Mouse (Mus musculus) neural tube, embryonic 11.5 days (tissue): ENCODE measurements around the gene Pgf. TPM values are rescaled to one million over a fixed set of nuclear protein-coding genes. Genes with fewer than 3 reads are reported as not detected.

ENCODE experiments used
- ATAC-seq: fragments of 200-750 bp; cut with Nextera tagmentation; 2 replicates; pipeline ENCODE4 v1.8.0; 2017; ENCODE audit warnings: moderate number of reproducible peaks, mild to moderate bottlenecking, moderate TSS enrichment, moderate library complexity; ENCODE audit not compliant: insufficient read depth, low FRiP score, low TSS enrichment
- DNase-seq: peaks from one replicate; pipeline ENCODE4 v3.0.0-alpha.2; 2015; ENCODE audit warnings: low spot score
- H3K27ac ChIP-seq: fragments of 300-500 bp; sonication (generic); 2 replicates; pipeline ENCODE4 v1.5.1; 2014; ENCODE audit warnings: low read depth, mild to moderate bottlenecking, low read length
- H3K27me3 ChIP-seq: fragments of 300-500 bp; sonication (generic); 2 replicates; pipeline ENCODE4 v1.6.1; 2014; ENCODE audit warnings: mild to moderate bottlenecking, low read length, mixed read lengths; ENCODE audit not compliant: control insufficient read depth, insufficient read depth
- H3K36me3 ChIP-seq: fragments of 300-500 bp; sonication (generic); 2 replicates; pipeline ENCODE4 v1.6.1; 2014; ENCODE audit warnings: mild to moderate bottlenecking, low read length, moderate library complexity, mixed read lengths; ENCODE audit not compliant: control insufficient read depth, insufficient read depth
- H3K4me1 ChIP-seq: fragments of 300-500 bp; sonication (generic); 2 replicates; pipeline ENCODE4 v1.6.1; 2014; ENCODE audit warnings: low read length, mixed read lengths; ENCODE audit not compliant: control insufficient read depth, insufficient read depth
- H3K4me2 ChIP-seq: fragments of 300-500 bp; sonication (generic); 2 replicates; pipeline ENCODE4 v1.6.1; 2014; ENCODE audit warnings: low read depth, mild to moderate bottlenecking, moderate library complexity
- H3K4me3 ChIP-seq: fragments of 300-500 bp; sonication (generic); 2 replicates; pipeline ENCODE4 v1.5.1; 2014; ENCODE audit warnings: low read depth, low read length
- H3K9ac ChIP-seq: fragments of 300-500 bp; sonication (generic); 2 replicates; pipeline ENCODE4 v1.6.1; 2014; ENCODE audit warnings: mild to moderate bottlenecking, low read length
- H3K9me3 ChIP-seq: fragments of 300-500 bp; sonication (generic); 2 replicates; pipeline ENCODE4 v1.6.1; 2016; ENCODE audit warnings: low read length; ENCODE audit not compliant: control insufficient read depth
- WGBS: fragments of 180-500 bp; shearing (Covaris S2); extraction: QIAGEN DNeasy Blood & Tissue Kit; methylation state at CpG from one replicate; pipeline ENCODE4 v1.1.7; 2014; 5-methylcytosine and 5-hydroxymethylcytosine counted together
- polyA plus RNA-seq: library from polyadenylated mRNA; unstranded; fragments of >200 nt; fragmentation: Nextera tagmentation; extraction: Ambion mirVana; gene quantifications from 2 replicates; pipeline ENCODE4 v1.2.1, GENCODE M21; 2014

Pgf gene
- polyA plus RNA-seq, 1 experiment from 2014 or later: 7.1 TPM

GRCm38 (mm10) chr12:85195086-85195485 is 17.5 kb upstream of the Pgf start:
- Histone ChIP-seq H3K4me3 (no peak overlapping the region), H3K36me3 (no peaks in the 10 kb centered on the region), H3K27me3 (0 out of 2 replicates have a peak, but pooled peaks cover 2% of the 10 kb centered on the region), H3K4me2 (no peak overlapping the region), H3K9me3 (no peaks in the 10 kb centered on the region), H3K9ac (no peak overlapping the region), H3K4me1 (0 out of 2 replicates have a peak, but pooled peaks cover 2% of the 10 kb centered on the region), H3K27ac (no peak overlapping the region)
- DNase-seq: no peak
- ATAC-seq: no peak
- WGBS: 90% methylated on average over 5 of the region's 5 CpGs

GRCm38 (mm10) chr12:85194623-85195018 is 17.0 kb upstream of the Pgf start:
- ATAC-seq: no peak
- WGBS: 73% methylated on average over 4 of the region's 4 CpGs
- H3K9ac ChIP-seq: no peak overlapping the region
- no peak for DNase-seq
- no peak overlapping the region for H3K4me3 ChIP-seq
- H3K27ac ChIP-seq: no peak overlapping the region
- no peaks in the 10 kb centered on the region for H3K9me3 ChIP-seq
- 0 out of 2 replicates have a peak, but pooled peaks cover 2% of the 10 kb centered on the region for H3K27me3 ChIP-seq
- no peaks in the 10 kb centered on the region for H3K36me3 ChIP-seq
- H3K4me1 ChIP-seq: 0 out of 2 replicates have a peak, but pooled peaks cover 2% of the 10 kb centered on the region
- H3K4me2 ChIP-seq: no peak overlapping the region

GRCm38 (mm10) chr12:85193923-85194622 is 16.5 kb upstream of the Pgf start:
- Histone ChIP-seq H3K4me3 (no peak overlapping the region), H3K27ac (no peak overlapping the region), H3K27me3 (0 out of 2 replicates have a peak, but pooled peaks cover 2% of the 10 kb centered on the region), H3K4me1 (0 out of 2 replicates have a peak, but pooled peaks cover 2% of the 10 kb centered on the region), H3K36me3 (no peaks in the 10 kb centered on the region), H3K9me3 (no peaks in the 10 kb centered on the region), H3K9ac (no peak overlapping the region), H3K4me2 (no peak overlapping the region)
- WGBS: 89% methylated on average over 11 of the region's 11 CpGs
- no peak for DNase-seq
- ATAC-seq: no peak

GRCm38 (mm10) chr12:85193146-85193545 is 15.6 kb upstream of the Pgf start:
- Histone ChIP-seq H3K9me3 (no peaks in the 10 kb centered on the region), H3K36me3 (no peaks in the 10 kb centered on the region), H3K27ac (no peak overlapping the region), H3K9ac (no peak overlapping the region), H3K4me1 (0 out of 2 replicates have a peak, but pooled peaks cover 2% of the 10 kb centered on the region), H3K4me2 (no peak overlapping the region), H3K27me3 (0 out of 2 replicates have a peak, but pooled peaks cover 2% of the 10 kb centered on the region), H3K4me3 (no peak overlapping the region)
- WGBS: 80% methylated on average over 10 of the region's 10 CpGs
- no peak for DNase-seq
- no peak for ATAC-seq

- 35% methylated on average over 18 of the region's 19 CpGs for WGBS
- 0 out of 2 replicates have a peak, but pooled peaks cover 2% of the 10 kb centered on the region for H3K27me3 ChIP-seq
- no peaks in the 10 kb centered on the region for H3K36me3 ChIP-seq
- 0 out of 2 replicates have a peak, but pooled peaks cover 2% of the 10 kb centered on the region for H3K4me1 ChIP-seq
- DNase-seq (no peak), ATAC-seq (no peak)
- no peak overlapping the region; the same call in 1 of the 2 replicates for H3K9ac ChIP-seq
- H3K4me2 ChIP-seq: no peak overlapping the region
- H3K4me3 ChIP-seq: no peak overlapping the region
- no peak overlapping the region for H3K27ac ChIP-seq
- no peaks in the 10 kb centered on the region for H3K9me3 ChIP-seq
Measured at GRCm38 (mm10) chr12:85192461-85193108, 15.0 kb upstream of the Pgf start.

- ATAC-seq: no peak
- Histone ChIP-seq H3K9me3 (no peaks in the 10 kb centered on the region), H3K4me1 (0 out of 2 replicates have a peak, but pooled peaks cover 2% of the 10 kb centered on the region), H3K27ac (no peak overlapping the region), H3K4me3 (no peak overlapping the region), H3K4me2 (no peak overlapping the region), H3K27me3 (0 out of 2 replicates have a peak, but pooled peaks cover 2% of the 10 kb centered on the region), H3K36me3 (no peaks in the 10 kb centered on the region), H3K9ac (no peak overlapping the region)
- 80% methylated on average over 7 of the region's 7 CpGs for WGBS
- DNase-seq: no peak
Measured at GRCm38 (mm10) chr12:85190290-85190689, 12.7 kb upstream of the Pgf start.

GRCm38 (mm10) chr12:85186361-85186760 is 8.8 kb upstream of the Pgf start:
- no peak overlapping the region for H3K9ac ChIP-seq
- DNase-seq (no peak), ATAC-seq (no peak)
- 52% methylated on average over 7 of the region's 7 CpGs for WGBS
- H3K27me3 ChIP-seq: no peaks in the 10 kb centered on the region
- H3K4me2 ChIP-seq: no peak overlapping the region
- no peaks in the 10 kb centered on the region; the same call in 1 of the 2 replicates for H3K4me1 ChIP-seq
- no peaks in the 10 kb centered on the region for H3K9me3 ChIP-seq
- no peak overlapping the region for H3K27ac ChIP-seq
- no peaks in the 10 kb centered on the region for H3K36me3 ChIP-seq
- H3K4me3 ChIP-seq: no peak overlapping the region

- Histone ChIP-seq H3K9ac (no peak overlapping the region), H3K9me3 (no peaks in the 10 kb centered on the region), H3K36me3 (no peaks in the 10 kb centered on the region), H3K4me2 (no peak overlapping the region), H3K27ac (no peak overlapping the region), H3K4me1 (no peaks in the 10 kb centered on the region; the same call in 1 of the 2 replicates), H3K27me3 (no peaks in the 10 kb centered on the region), H3K4me3 (no peak overlapping the region)
- ATAC-seq (no peak), DNase-seq (no peak)
- 77% methylated on average over 8 of the region's 8 CpGs for WGBS
Measured at GRCm38 (mm10) chr12:85185810-85186209, 8.2 kb upstream of the Pgf start.
